Mouse (Mus musculus): ENCODE data around the gene Prdm8.

- TF ChIP-seq POLR2A (IDR thresholded peaks at IDR 0.05; ENCODE audit: borderline replicate concordance, control insufficient read depth, low read depth, low read length) (no peak), CTCF (IDR thresholded peaks at IDR 0.05; ENCODE audit: control insufficient read depth, insufficient read depth, low read length) (no peak)
These were observed 32.2 kb downstream of the Prdm8 start for GRCm38 (mm10) chr5:98199219-98199552.
